Mouse (Mus musculus): ENCODE data around the gene As3mt. TPM values are rescaled to one million over a fixed set of nuclear protein-coding genes. Genes with fewer than 3 reads are reported as not detected.

As3mt gene
- total RNA-seq (2021), result 10 to 100 TPM; 55.2 to 62.9 TPM
- long read RNA-seq, experiment 1, transcript As3mt-201 (11 exons, 1,736 nt), result major isoform, 54 of 77 reads
- long read RNA-seq, experiment 1, partial matches to known transcripts, result 10 of 77 reads
- long read RNA-seq, experiment 1, other reads (novel, unspliced or antisense), result 10 of 77 reads
- long read RNA-seq, experiment 2, transcript As3mt-201 (11 exons, 1,736 nt), result major isoform, 38 of 53 reads
- long read RNA-seq, experiment 2, partial matches to known transcripts, result 5 of 53 reads
- long read RNA-seq, experiment 2, other reads (novel, unspliced or antisense), result 8 of 53 reads

DNA sequence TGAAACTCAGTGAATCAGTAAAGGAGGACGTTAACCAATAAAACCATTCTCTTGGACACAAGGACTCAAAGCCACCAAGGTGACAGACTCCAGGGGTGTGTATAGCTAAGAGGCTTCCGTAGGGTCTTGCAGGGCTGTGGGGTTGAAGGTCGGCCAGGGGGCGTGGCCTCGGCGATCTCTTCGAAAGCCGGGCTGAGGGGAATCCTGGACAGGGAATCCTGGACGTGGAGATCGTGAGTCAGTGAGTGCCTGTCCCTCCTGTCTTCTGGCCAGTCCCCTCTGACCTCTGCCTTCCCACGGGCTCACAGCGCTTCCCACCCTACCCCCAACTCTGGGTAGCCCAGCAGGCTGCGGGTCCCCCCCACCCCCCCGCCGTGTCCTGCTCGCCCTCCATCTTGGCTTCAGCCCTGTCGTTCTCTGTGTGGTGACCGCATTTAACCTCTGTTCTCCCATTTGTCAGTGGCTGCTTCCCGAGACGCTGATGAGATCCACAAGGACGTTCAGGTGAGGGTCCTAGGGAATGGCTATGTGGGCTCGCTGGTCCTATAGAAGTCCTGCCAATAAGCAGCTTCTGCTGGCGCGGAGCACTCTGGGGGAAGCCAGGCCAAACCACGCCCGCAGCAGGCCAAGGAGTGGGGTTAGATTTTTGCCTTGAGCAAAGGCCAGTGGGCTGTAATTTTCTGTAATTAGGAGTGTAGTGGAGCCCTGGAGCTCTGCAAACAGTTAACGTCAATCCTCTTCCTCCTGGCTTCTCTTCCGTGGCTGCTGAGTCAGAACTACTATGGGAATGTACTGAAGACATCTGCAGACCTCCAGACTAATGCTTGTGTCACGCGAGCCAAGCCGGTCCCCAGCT lies at the start of gene As3mt:
Gene As3mt, plus strand, starts transcription at position 163 of the 856 bp plus-strand sequence.
- peak; percentile 89 for DNase-seq

DNA sequence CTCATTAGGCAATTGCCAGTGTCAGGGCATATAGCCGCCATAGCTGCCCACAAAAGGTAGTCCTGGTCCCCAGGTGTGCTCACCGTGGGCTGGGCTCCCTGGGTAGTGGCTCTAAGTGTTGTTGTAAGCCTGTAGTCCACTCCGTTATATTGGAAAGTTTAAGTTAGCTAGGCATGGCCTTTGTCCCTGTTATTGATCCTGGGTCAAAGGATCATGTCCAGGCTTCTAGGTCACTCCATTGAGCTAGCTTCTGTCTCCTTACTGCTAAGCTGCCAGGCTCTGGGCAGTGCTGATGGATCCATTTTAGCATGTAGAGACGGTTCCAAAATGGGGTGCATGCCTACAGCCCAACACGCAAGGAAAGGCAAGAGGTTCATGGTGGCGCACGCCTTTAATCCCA lies 48.9 kb upstream of the As3mt start:
- no peak for DNase-seq

DNA sequence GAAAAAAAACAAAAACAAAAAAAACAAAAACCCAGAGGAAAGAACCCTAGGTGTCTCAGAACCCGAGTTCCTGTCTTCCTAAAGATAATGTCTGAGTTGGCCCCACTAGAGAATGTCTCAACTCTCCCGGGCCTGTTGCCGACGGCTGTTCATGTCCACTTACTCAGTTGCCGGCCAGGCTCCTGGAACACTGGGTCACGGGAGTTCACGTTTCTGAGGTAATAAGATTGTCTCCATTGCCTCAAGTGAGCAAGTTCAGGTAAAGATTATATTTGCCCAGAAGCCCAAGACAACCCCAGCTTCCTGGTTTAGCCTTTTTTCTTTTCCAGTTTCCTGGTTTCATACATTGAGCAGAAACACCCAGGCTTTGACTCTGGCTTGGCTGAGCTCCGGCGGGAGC lies 48.4 kb upstream of the As3mt start:
- DNase-seq, result no peak

DNA sequence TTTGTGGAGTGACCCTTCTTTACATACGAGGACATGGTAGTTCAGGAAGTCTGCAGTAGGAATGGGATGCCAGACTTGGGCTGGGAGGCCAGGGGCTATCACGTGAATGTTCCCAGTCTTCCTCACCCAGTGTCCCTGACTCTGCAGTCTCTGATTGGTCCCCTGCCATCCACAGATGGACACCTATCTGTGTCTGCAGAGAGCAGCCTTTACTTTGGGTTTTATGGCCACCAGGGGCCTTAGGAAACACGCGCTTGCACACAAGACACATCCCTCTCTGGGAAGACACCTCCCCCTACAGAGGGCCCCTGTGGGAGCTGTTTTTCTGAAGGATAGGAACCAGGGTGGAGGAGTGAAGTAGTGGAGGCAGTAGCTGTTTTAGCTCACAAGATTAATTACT lies 45.7 kb upstream of the As3mt start:
- DNase-seq, result no peak

DNA sequence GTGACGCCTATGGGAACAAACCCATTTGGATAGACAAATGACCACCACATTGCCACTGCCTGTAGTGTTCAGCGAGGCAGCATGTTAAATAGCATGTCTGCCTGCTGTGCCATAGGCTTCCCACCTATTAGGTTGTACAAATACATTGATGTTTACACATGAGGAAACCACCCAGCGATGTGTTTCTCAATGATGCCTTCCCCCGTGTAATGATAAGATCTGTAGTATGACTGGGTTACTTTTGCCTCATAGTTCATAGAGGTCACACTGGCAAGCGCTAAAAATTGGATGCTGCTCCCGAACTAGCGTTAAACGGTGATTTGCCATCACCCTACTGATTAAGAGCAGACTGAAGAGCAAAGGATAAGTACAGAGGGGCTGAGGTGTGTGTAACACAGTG lies 45.0 kb upstream of the As3mt start:
- no peak for DNase-seq

DNA sequence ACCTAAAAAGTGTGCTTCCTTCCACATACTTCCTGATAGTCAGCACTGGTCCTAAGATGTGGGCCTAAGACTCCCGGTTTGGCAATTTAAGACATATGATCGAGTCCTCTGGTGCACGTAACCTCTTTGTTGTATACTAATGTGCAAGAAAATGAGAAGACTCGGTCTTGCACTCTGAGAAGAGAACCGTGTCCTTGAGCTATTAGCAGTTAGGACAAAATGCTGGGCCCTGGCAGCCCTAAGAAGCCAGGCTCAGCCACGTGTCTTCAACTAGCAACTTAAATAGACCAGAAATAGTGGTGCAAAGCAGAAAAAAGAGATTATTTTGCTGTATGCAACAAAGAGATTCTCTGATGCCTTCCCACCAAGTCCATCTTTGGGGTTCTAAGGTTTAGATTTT lies 44.5 kb upstream of the As3mt start:
- DNase-seq, result no peak

DNA sequence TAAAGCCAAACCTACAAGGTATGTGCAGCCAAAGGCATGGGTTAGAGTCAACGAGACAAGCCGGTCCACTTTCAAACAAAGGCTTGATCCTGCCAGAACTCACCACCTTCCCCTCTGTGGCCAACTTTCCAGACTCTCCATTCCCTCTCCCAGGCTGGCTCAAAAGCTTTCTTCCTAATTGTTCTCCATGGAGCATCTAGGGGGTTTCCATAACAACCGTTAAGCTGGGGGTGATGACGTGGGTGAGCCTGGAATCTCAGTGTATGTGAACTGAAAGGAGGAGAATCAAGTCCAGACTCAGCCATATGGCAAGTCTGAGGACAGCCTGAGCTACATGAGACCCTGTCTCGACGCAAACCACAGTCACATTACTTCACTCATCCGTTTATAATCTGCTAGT lies 41.8 kb upstream of the As3mt start:
- DNase-seq, result no peak

DNA sequence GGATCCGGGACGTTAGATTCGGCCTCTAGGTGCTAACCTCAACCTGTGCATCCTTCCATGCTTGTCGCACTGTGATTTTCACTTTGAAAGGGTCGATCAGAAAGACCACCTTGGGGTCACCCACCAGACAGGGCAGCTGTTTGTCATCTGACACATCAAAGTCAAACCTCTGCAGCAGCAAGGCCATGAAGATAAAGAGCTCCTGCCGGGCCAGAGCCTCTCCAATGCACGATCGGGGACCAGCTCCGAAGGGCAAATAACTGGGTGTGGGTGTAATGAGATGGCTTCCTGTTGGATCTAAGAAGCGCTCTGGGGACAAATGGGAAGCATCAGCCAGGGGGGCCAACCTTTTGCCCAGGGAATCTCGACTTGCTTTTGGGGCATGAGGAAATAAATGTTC lies 40.0 kb upstream of the As3mt start:
- DNase-seq, result no peak

DNA sequence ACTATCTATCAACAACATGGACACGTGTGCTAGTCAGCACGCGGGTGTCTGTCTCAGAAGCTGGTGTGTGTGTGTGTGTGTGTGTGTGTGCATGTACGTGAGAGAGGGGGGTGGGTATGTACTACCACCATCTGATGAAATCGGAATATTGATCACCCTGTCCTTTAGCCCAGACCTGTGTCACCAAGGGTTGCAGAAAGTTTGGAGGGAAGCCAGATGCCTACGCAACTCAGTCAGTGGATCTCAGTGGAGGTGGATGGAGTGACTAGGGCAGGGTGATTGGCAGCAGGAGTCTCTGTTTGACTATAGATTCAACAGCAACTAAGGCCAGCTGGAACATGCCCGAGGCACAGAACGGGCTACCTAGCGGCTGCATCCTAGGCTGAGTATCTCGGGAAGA lies 39.0 kb upstream of the As3mt start:
- no peak for DNase-seq

DNA sequence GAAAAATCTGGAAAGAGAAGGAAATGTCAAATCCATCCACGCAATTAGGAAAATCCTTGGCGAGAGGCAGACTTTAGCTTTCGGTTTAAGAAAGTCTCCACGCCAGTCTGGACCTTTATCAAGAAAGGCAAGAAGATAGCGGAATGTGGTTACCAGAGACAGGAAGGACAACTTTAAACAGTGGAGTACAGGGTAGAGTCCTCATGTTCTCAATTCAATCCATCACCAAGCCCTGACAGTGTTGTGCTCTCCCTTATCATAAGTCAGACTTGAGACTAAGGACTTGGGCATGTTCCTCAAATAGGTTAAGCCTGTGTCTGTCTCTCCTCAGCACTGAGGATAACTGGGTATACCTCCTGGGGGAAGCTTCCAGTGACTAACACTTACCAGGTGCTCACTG lies 37.5 kb upstream of the As3mt start:
- DNase-seq, result no peak

DNA sequence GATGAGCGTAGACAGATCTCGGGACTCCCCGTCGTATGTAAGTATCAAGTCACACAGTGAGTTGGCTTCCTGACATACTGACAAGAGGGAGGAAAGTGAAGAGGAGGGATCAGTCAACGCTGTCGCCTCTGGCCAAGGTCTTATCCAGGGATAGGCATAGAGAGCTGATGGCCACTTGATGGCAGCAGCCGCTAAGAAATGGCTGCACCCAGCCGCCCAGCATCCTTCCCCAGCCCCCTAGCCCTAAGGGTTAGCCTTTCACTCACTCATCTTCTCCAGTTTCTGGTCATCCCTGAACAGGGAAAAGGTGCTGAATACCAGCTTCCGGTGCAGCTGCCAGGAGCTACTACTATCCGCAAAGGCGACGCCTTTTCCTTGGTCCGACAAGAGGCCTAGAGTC lies 36.6 kb upstream of the As3mt start:
- DNase-seq, result peak; percentile 75

DNA sequence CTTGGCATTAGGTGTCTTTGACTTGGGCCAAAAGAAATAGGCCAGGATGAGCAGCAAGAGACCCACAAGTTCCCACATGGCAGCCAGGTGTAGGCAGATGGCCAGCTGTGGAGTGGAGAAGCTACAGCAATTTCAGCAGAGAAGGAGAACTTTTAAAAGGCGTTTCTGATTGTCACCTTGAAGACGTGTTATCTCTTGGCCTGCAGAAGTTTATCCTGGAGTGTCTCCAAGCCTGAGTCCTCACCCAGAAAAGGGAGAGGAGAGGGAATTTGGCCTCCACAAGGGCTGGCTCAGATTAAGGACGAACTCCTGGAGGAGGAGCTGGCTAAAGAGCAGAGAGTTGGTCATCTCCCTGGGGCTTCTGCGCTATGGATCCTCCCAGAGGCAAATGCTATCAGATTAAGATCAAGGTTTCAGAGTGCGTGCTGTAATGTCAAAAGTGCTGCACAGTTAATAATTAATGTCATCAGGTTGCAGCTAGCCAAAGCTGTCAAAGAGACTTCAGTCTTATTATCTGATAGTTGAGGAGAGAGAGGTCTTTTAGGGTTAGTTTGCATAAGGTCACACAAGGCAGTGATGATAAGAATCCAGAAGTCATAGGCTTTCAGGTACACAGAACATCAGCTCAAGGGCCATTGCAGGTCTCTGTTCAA lies 34.4 kb upstream of the As3mt start, which contains the start of gene Cyp17a1:
Gene Cyp17a1, minus strand, starts transcription at position 407 of the 653 bp plus-strand sequence.
- peak; percentile 61 for DNase-seq

DNA sequence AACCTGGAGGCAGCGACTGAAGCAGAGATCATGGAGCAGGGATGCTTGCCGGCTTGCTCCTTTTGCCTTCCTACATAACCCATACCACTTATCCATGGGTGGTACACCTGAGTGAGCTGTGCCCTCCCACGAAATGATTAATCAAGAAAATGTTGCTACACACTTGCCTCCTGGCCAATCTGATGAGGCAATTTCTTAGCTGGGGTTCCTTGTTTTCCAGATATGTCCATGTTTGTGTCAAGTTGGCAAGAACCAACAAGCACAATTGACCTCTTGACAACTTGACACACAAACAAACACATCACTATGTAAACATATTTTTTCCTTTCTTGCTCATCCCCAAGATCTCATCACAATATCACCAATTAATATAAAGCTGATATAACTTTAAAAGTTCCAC lies 31.6 kb upstream of the As3mt start:
- no peak for DNase-seq

DNA sequence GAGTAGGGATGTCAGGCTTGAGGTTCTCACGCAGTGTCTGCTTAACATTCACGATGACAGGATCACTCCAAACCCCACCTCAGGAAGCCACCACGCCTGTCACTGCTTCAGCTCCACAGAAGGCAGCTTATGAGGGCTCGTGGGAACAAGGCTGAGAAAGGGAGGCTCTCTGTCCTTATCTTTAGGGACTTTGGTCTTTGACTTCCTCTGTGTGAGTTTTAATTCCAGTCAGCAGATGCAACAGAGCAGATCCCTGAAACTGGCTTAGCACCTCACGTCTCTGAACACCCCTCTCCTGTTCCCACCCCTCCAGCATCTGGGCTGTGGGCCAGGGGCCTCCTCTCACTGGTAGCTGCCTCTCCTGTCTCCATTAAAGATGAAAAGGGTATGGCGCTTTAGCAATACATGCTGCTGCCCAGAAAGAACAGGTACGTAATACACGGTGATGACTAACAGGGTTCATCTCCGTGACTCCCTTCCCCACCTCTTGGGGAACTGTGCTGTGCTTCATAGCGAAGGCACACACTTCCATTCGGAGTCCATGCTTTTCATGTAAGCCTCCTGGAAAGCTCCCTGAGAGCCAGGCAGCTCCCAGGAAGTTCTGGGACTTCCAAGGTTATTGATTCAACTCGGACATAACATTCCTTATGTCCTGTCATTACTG lies 27.4 kb upstream of the As3mt start:
- no peak for DNase-seq

DNA sequence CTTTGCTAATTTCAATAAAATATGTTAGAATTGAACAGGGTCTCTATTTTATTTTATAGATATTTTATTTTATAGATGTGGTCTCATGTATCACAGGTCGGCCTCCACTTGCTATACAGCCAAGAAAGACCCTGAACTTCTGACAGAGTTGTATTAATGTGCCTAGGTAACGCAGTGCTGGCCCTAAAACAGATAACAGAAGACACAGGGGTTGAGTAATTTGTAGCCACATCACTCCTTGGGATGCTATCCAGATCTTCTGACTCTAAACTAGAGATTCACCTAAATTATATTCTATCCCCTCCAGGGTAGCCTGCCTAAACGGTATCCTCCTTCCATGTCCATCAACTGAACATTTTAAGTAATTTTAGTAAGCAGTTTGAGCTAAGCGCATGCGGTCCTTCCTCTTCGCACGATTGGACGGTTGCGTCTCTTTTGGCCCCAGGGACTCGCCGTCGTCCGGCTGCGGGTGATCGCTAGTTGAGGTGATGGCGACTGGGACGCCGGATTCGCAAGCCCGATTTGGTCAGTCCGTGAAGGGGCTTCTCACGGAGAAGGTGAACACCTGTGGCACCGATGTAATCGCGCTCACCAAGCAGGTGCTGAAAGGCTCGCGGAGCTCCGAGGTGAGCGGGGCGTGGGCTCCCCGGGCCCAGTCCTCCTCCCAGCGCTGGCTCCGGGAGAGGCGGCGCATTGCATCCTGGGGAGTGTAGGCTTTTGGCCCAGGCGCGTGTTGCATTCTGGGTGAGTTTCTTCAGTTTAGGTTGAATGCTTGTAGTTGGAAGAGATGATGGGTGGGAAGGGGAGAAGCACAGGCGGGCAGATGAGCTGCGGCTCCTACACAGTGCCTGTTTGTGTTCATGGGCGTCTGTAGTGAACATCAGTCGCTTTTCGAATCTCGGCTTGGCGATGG lies 17.5 kb upstream of the As3mt start, which contains the start of gene Borcs7:
Gene Borcs7, plus strand, starts transcription at position 447 of the 913 bp plus-strand sequence.
- DNase-seq, result peak; percentile 91

DNA sequence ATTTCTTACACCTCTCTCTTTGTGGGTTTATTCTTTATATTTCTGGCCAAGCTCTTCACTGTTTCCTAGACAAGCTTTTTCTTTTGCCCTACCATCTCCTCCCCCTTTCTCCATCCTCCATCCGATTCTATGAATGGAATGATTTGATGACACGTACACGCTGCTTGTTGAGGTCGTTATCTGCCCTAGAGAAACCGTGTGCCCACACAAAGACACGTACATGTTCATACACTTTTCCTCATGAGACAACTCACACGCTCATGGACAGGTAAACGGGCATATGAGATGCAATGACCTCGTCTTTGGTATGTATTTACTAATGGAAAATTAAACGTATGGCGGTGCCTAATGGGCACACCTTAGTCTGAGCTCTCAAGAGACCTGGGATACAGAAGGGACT lies 16.9 kb upstream of the As3mt start:
- DNase-seq, result no peak

DNA sequence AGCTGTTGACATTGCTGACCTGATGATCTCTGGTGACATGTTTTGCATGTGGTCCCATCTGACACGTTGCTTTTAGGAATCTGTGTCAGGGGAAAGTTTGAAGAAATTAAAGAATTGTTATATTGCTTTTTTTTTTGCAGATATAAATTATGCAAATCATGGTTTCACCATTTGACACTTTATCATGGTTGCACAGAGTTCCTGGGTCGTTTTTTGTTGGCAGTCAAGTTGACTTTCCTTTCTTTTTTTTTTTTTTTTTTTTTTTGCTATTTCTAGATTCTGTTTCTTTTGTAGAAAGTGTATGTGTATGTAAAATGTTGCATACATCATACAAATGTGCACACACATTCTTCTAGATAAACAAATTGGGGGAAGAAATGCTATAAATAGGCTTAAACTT lies 16.2 kb upstream of the As3mt start:
- DNase-seq, result no peak

DNA sequence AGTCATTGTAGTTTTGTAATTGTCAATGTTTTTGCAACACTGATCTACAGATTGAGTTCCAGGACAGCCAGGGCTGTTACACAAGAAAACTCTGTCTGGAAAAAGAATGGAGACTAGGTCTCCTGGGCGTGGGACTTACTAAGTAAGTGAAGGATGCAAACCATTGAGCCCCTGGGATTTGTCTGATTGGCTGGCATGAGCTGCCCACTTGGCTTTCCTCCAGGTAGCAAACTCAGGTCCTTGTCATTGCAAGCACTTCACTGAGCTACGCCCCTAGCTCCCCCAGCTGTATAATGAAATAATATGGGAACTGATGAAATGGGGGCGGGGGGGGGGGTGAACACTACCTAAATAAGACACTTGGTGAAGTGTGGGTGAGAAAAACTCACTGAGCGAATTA lies 14.1 kb upstream of the As3mt start:
- no peak for DNase-seq

DNA sequence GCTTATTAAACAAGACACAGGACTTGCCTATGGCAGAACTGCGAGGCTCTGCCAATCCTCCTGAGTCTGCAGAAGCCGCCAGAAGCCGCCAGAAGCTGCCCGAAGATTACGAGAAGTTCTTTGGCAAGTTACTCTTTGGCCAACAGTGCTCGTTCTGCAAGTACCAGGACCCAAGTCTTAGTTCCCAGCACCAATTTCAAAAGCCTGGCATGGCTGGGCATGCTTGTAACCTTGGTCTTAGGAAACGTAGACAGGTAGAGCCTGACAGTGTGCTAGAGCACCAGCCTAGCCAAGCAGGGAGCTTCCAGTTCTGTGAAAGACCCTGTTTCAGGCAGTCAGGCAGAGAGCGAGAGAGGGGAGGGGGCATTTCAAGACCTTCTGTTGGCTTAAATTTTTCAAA lies 10.8 kb upstream of the As3mt start:
- no peak for DNase-seq

DNA sequence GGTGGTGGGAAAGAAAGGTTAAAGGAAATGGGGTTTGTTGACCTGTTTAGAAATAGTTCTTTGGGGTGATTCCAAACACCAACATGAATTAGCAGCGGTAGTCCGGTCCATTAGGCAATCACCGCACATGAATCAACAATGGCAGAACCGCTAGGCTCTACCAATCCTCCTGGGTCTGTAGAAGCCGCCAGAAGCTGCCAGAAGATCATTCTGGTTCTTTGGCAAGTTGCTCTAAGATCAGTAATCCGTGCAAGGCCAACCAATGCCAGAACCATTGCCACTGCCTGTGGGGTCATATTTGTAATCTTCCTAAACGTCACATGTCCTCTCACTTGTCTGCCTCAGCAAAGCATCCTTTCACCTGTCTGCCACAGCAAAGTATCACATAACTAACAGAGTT lies 10.3 kb upstream of the As3mt start:
- DNase-seq, result peak; percentile 55

DNA sequence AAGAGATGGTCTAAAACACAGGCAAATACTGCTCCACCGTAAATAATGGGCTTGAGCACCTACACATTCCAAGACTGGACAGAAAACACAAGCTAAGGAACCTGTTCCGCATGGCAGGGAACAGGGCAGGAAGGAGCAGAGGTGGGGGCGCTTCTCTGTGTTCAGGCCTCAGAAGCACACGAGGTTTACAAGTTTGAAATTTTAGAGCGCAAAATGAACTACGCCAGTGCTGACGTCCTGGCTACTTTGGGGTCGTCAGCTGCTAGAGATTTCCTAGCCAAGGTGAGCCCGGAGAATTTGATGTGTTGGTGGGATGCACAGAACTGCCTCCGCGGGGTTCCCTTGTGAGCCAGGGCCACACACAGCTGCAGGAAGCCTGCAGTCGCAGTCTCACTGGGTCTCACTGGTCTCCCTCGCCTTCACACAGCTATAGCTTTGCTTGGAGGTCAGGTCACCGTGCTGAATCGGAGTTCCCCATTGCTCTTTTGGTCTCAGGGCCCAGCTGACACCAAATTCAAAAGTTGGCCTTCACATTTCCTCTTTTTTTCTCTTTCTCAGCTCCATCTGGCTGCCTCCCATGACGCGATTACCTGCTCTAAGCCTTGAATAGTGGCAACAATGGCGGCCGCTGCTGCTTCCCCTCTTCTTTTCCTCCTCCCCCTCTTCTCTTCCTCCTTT lies 9.3 kb upstream of the As3mt start:
- no peak for DNase-seq
